Mouse (Mus musculus) thymus, adult 2 months (tissue): ENCODE measurements around the gene Timm8a2. TPM values are rescaled to one million over a fixed set of nuclear protein-coding genes. Genes with fewer than 3 reads are reported as not detected.
"Not testable (repeated sequence)": the region's sequence is repeated elsewhere in the genome, so short reads cannot be mapped to it uniquely, and the experiment has no call there.

Source experiments
- DNase-seq: peaks from one replicate; pipeline ENCODE4 v3.0.0; 2021
- H3K27ac ChIP-seq: fragments of 200-500 bp; 2 replicates; pipeline ENCODE4 v1.5.1; 2012; ENCODE audit warnings: low read length, control low read depth; ENCODE audit not compliant: control insufficient read depth, insufficient read depth
- H3K27me3 ChIP-seq: fragments of 200-500 bp; 2 replicates; pipeline ENCODE4 v1.6.1; 2012; ENCODE audit warnings: mild to moderate bottlenecking, low read length, moderate library complexity, mixed read lengths; ENCODE audit not compliant: control insufficient read depth, insufficient read depth
- H3K36me3 ChIP-seq: fragments of 200-500 bp; 2 replicates; pipeline ENCODE4 v1.6.1; 2012; ENCODE audit warnings: mild to moderate bottlenecking, low read length, moderate library complexity; ENCODE audit not compliant: control insufficient read depth, insufficient read depth
- H3K4me1 ChIP-seq: fragments of 200-500 bp; replicated peaks from 2 replicates; pipeline ENCODE4 v1.6.1; 2012; ENCODE audit warnings: low read length; ENCODE audit not compliant: control insufficient read depth, insufficient read depth
- H3K4me3 ChIP-seq: fragments of 200-500 bp; 2 replicates; pipeline ENCODE4 v1.5.1; 2012; ENCODE audit warnings: mild to moderate bottlenecking, low read length, control low read depth, moderate library complexity; ENCODE audit not compliant: control insufficient read depth, insufficient read depth
- CTCF ChIP-seq: fragments of 200-500 bp; IDR thresholded peaks from 2 replicates; pipeline ENCODE4 v1.5.1; 2012; ENCODE audit warnings: mild to moderate bottlenecking, control low read depth, low read length, moderate library complexity, borderline replicate concordance; ENCODE audit not compliant: control insufficient read depth, poor library complexity, insufficient read depth; ENCODE audit errors: extremely low read depth
- POLR2A ChIP-seq: fragments of 200-500 bp; IDR thresholded peaks from 2 replicates; pipeline ENCODE4 v1.6.1; 2012; ENCODE audit warnings: mild to moderate bottlenecking, low read length, control low read depth, moderate library complexity; ENCODE audit not compliant: control insufficient read depth, poor library complexity, insufficient read depth; ENCODE audit errors: extremely low read depth
- WGBS: fragments of 180-500 bp; shearing (Covaris S2); methylation state at CpG from one replicate; pipeline ENCODE4 v1.1.7; 2018; 5-methylcytosine and 5-hydroxymethylcytosine counted together
- polyA plus RNA-seq: library from polyadenylated mRNA; depleted of rRNA; stranded (reverse); fragments of >200 nt; gene quantifications from 2 replicates; pipeline ENCODE4 v1.2.3, GENCODE M21; 2012

The Timm8a2 gene
- polyA plus RNA-seq, 1 experiment: 0.38 TPM

DNA sequence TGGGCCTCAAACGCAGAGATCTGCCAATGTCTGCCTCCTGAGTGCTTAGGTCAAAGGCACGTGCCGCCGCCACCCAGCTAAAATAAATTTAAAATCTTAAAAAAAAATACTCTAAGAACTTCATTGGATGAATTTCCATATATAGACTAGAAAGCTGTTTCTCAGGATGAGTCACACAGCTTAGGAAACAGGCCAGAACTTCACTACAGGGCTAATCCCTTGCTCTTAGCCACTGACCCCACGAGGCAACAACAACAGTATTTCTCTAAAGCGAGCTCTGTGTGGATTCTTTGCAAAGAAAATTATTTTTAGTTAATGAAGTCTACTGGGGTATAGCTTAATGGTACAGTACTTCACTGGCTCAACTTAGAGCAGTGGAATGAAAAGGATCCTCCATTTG is 26.9 kb downstream of the Timm8a2 start:
- H3K27ac ChIP-seq: no peak overlapping the region

DNA sequence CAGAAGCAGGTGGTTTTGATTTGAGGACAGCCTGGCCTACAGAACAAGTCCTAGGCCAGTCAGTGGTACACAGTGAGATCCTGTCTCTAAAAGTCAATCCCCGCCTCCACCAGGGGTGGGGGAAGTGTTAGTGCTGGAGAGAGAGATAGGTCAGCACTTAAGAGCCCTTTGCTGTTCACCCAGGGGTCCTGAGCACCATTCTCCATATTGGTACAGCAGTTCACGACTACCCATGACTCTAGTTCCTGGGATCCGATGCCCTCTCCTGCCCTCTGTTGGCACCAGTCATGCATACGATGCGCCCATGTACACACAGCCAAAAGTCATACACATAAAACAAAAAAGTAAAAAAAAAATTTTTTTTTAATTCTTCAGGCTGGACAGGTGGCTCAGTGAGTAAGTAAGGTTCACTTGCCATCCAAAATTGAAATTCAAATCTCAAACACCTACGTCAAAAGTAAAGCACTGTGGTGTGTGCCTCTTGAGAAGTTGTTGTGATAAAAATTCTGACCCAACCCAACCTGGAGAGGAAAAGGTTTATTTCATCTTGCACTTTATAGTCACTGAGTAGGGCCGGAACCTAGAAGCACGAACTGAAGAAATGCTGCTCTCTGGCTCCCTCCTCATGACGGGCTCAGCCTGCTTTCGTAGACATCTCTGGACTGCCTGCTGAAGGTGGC is 28.1 kb downstream of the Timm8a2 start:
- no peak overlapping the region for H3K4me3 ChIP-seq
- WGBS: 85% methylated on average over 10 of the region's 10 CpGs
- H3K36me3 ChIP-seq: no peaks in the 10 kb centered on the region
- H3K27ac ChIP-seq: peak overlapping the region; percentile 72
- no peaks in the 10 kb centered on the region for H3K27me3 ChIP-seq
- TF ChIP-seq CTCF (no peak), POLR2A (no peak)
- H3K4me1 ChIP-seq: peaks cover 65% of the 10 kb centered on the region
- no peak for DNase-seq

More for the DNA sequence above, 26.9 kb downstream of the Timm8a2 start:
- DNase-seq: no peak
- 97% methylated on average over 6 of the region's 6 CpGs for WGBS
- Histone ChIP-seq H3K27me3 (no peaks in the 10 kb centered on the region), H3K36me3 (no peaks in the 10 kb centered on the region), H3K4me3 (no peak overlapping the region), H3K4me1 (peaks cover 64% of the 10 kb centered on the region)
- TF ChIP-seq CTCF: no peak
- TF ChIP-seq POLR2A: no peak

DNA sequence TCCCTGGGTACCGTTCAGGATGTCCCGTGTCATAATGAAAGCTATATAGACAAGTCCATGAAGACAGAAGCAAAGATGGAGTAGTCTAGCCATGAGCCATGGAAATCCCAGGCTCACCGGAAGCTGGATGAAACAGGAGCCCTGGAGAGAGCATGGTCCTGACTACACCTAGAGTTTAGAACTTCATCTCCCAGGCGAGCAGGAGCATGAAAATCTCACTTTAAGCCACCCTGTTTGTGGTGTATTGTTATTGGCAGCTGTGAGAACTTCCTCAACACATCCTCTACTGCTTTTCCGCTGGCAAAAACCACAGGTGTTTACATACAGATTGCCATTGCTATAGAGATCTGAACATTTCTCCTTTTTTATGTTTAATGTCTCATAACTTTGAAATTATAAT is 29.1 kb downstream of the Timm8a2 start:
- Histone ChIP-seq H3K4me3 (no peak overlapping the region), H3K27me3 (no peaks in the 10 kb centered on the region), H3K27ac (peak overlapping the region; percentile 93), H3K36me3 (no peaks in the 10 kb centered on the region), H3K4me1 (peaks cover 60% of the 10 kb centered on the region)
- no peak for DNase-seq
- no peak for TF ChIP-seq CTCF
- no peak for TF ChIP-seq POLR2A
- WGBS: 12% methylated on average over 5 of the region's 5 CpGs

DNA sequence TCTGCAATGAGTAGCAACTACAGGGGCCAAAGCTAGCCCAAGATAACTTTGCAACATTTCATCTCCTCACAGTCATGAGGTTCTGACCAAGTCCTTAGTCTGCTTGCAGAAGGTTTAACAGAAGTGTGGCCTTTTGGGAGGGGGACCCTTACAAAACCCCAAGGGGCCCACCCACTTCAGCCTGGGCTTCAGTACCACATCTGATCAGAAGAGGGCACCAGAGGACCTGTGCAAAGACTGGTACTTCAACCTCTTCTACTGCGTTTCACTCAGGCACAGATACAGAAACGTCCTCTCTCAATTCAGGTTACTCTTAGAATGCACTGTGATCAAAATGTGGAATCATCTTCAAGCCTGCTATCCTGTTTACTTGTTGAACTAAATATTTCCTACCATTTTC is 30.0 kb downstream of the Timm8a2 start:
- peaks cover 53% of the 10 kb centered on the region for H3K4me1 ChIP-seq
- no peaks in the 10 kb centered on the region for H3K36me3 ChIP-seq
- H3K27ac ChIP-seq: peak overlapping the region; percentile 73
- peak; percentile 87 for DNase-seq
- no peak for TF ChIP-seq POLR2A
- peak; percentile 72; the same call in 1 of the 2 replicates for TF ChIP-seq CTCF
- 3% methylated on average over 2 of the region's 2 CpGs for WGBS
- H3K4me3 ChIP-seq: no peak overlapping the region
- H3K27me3 ChIP-seq: no peaks in the 10 kb centered on the region

DNA sequence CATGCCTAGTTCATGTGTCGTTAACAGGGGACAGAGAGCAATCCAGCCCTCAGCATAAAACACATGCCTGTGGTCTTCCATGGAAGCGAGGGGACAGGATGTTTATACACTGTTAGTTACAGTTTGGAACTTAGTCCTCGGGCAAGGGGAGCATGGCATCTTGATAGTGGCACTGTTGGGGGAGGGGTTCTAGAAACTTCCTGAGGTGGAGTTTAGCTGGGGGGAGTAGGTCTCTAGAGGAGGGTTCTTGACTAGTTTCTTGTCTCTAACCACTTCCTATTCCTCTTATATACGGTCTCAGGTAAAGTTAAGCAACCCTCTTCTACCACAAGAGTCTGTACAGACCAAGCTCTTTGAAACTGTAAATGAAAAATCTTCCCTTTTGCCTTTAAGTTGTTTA is 31.8 kb downstream of the Timm8a2 start:
- Histone ChIP-seq H3K4me1 (peaks cover 54% of the 10 kb centered on the region), H3K27ac (peak overlapping the region; percentile 92), H3K4me3 (no peak overlapping the region), H3K36me3 (no peaks in the 10 kb centered on the region), H3K27me3 (no peaks in the 10 kb centered on the region)
- peak; percentile 68 for DNase-seq
- WGBS: 15% methylated on average over 4 of the region's 4 CpGs
- TF ChIP-seq CTCF (no peak), POLR2A (no peak)

DNA sequence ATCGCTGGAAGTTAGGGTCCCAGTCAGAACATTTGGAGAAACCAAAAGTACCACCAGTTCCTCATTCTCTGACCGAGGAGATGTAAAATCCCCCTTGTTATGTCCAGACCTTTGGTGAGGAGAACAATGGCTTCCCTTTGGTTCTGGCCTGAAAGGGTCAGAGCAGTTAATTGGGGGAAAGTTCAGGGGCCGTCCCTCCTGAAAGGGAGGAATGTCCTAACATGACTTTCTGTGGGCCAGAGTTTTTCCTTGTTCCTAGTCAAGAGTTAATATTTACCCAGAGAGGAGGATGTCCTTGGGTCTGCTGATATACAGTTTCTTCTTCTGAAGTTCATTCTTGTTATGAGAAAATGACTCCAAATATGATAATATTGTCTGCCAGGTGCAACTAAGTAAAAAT is 33.6 kb downstream of the Timm8a2 start:
- not testable (repeated sequence) for H3K4me3 ChIP-seq, H3K27ac ChIP-seq, H3K27me3 ChIP-seq, H3K36me3 ChIP-seq, DNase-seq
- 43% methylated on average over 3 of the region's 3 CpGs for WGBS
- H3K4me1 ChIP-seq: peaks cover 46% of the 10 kb centered on the region

DNA sequence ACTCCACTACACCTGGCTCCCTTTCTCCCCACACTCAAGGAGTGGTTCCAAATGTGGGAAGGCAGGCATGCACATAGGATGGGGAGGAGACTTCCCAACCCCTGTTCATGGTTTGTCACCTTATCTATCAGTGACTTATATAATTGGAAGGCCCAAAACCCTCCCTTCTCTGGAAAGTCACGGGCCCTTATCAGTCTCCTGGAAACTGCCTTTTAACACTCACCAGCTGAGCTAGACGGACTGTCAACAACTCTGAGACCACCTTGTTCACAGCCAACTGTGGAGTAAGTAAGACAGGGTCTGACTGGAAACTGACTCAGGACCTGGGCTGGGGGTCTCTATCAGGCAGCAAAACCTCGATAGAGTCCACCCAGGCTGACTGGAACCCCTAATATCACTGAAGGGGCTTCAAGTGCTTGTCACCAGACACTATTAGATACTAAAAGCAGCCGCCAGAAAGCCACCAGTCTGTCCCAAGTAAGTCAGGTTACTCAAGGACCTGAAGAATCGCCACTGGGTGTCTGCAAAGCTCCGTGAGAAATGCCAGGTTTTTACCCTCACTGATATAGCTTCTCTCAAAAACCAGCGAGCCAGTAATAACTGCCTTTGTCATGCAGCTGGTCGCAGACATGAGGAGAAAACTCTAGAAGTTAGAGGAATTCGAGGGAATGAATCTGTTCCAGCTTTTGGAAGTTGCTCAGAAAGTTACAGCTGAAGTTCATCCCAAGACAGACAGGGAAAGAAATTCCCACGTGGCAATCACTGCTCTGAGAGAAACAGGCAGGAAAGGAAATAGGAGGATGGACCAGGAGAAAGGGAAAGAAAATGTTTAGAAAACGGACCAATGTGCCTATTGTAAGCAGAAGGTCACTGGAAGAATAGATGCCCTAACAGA is 34.6 kb downstream of the Timm8a2 start:
- Histone ChIP-seq H3K36me3 (no peaks in the 10 kb centered on the region), H3K27ac (no peak overlapping the region), H3K4me3 (no peak overlapping the region), H3K27me3 (no peaks in the 10 kb centered on the region), H3K4me1 (peaks cover 49% of the 10 kb centered on the region)
- 58% methylated on average over 11 of the region's 11 CpGs for WGBS
- no peak for DNase-seq
- no peak for TF ChIP-seq POLR2A
- no peak for TF ChIP-seq CTCF
